Mouse (Mus musculus) bone marrow, adult 2 months (tissue): ENCODE measurements at regions not wholly inside any gene's neighbourhood (a gene's known extent, or its start where the extent isn't known, plus 50 kb on each side); places are given as distances from the start of the nearest gene placed in this dataset.
A peak's percentile ranks its signal among the peaks of the same experiment; 100 is the strongest.

ENCODE experiments used
- H3K27ac ChIP-seq: fragments of 200-500 bp; 2 replicates; pipeline ENCODE4 v1.5.1; 2012; ENCODE audit warnings: low read depth, mild to moderate bottlenecking, control low read depth, inconsistent platforms, low read length; ENCODE audit not compliant: control insufficient read depth, poor library complexity, insufficient read depth
- H3K4me1 ChIP-seq: fragments of 200-500 bp; 2 replicates; pipeline ENCODE4 v1.6.1; 2011; ENCODE audit warnings: low read length; ENCODE audit not compliant: control insufficient read depth, insufficient read depth
- H3K4me3 ChIP-seq: fragments of 200-500 bp; replicated peaks from 2 replicates; pipeline ENCODE3; 2011; ENCODE audit warnings: mild to moderate bottlenecking, low read depth, low read length, control low read depth; ENCODE audit not compliant: control insufficient read depth
- CTCF ChIP-seq: fragments of 200-500 bp; IDR thresholded peaks from 2 replicates; pipeline ENCODE4 v1.5.1; 2011; ENCODE audit warnings: low read length, control low read depth; ENCODE audit not compliant: control insufficient read depth, insufficient read depth
- POLR2A ChIP-seq: fragments of 200-500 bp; IDR thresholded peaks from 2 replicates; pipeline ENCODE4 v1.6.1; 2011; ENCODE audit warnings: low read depth, mild to moderate bottlenecking, control low read depth, low read length, borderline replicate concordance; ENCODE audit not compliant: control insufficient read depth
- WGBS: fragments of 180-500 bp; shearing (Covaris S2); methylation state at CpG from one replicate; pipeline ENCODE4 v1.1.7; 2018; 5-methylcytosine and 5-hydroxymethylcytosine counted together

DNA sequence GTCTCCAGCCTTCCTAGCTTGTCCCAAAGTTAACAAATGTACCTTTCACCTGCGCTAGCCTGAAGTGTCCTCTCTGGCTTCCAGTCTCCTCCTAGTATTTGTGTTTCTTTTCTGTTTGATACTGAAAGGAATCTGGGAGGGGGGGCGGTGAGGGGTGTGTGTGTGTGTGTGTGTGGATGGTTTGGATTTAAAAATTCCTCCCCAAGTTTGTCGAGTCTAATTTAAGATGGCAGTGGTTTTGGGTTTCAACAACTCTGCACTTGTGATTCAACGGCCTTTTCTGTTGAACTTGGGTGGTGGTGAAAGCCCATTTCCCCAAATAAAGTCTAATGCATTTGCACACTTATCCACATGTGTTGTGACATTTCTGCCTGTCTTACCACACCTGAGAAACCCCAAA is 64.4 kb upstream of the Habp2 start:
- Histone ChIP-seq H3K4me3 (no peak overlapping the region), H3K27ac (no peak overlapping the region), H3K4me1 (peaks cover 4% of the 10 kb centered on the region; the same call in 1 of the 2 replicates)
- whole genome bisulfite sequencing = 50% methylated on average over 4 of the region's 4 CpGs
- TF ChIP-seq CTCF = no peak
- TF ChIP-seq POLR2A = no peak

DNA sequence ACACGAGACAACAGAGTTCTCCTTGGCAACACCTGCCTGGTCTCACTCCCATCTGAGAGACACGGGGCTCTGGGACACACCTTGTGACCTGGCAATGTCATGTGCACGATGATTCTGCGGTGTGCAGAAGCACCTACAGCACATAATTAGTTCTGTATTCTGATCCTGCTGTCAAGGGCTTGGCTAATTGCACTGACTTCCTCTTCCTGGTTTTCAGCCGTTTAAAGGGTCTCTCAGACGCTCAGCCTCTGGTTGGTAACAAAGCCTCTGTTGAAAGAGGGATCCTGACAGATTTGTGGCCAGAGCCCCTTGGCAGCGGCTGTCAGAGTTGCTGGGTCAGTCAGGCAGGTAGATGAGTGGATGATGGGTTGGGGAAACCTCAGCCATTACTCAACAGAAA is 61.9 kb upstream of the Habp2 start:
- 10% methylated on average over 7 of the region's 7 CpGs for WGBS
- Histone ChIP-seq H3K4me3 (no peak overlapping the region), H3K4me1 (peaks cover 4% of the 10 kb centered on the region; the same call in 1 of the 2 replicates), H3K27ac (0 out of 2 replicates have a peak overlapping the region, but pooled peaks have one; percentile 35)
- no peak for TF ChIP-seq CTCF
- no peak for TF ChIP-seq POLR2A

DNA sequence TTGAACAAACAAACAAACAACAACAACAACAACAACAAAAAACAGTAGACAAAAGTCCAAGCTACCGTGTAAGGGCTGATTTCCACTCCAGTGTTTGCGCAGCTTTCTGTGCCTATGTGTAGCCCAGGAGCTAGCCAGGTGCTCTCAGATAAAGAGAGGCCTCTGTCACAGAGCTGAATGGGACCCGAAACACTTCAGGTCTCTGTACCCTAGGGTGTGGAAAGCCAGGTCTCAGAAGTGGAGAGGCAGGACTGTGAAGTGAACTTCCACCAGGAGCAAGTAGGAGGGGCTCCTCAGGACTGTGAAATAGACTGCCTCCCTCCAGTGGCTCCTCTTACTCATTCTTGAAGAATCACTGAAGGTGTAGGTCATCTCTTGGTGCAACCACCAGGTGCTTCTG is 61.4 kb upstream of the Habp2 start:
- 67% methylated on average over 3 of the region's 3 CpGs for WGBS
- H3K27ac ChIP-seq = no peak overlapping the region
- TF ChIP-seq CTCF (no peak), POLR2A (no peak)
- H3K4me1 ChIP-seq = peaks cover 4% of the 10 kb centered on the region; the same call in 1 of the 2 replicates
- no peak overlapping the region for H3K4me3 ChIP-seq

DNA sequence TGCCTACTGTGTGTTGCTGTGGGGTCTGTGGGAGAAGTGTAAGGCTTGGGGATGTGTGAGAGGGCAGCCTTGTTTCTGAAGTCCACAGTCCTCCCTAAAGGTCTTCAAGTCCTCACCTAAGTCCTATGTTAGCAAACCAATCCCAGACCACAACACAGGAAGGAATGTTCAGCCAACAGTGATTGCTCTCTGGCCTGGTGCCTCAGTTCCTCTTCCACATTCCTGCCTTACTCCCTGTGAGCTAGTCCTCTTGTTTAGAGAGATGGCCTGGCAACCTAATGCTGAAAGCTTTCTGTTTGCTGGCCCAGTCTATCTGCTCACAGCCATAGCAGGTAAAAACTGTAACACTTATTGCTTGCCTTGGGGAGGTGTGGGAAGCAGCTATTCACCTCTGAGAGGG is 58.4 kb upstream of the Habp2 start:
- no peak for TF ChIP-seq CTCF
- TF ChIP-seq POLR2A = no peak
- H3K4me3 ChIP-seq = no peak overlapping the region
- no peak overlapping the region for H3K27ac ChIP-seq
- H3K4me1 ChIP-seq = peaks cover 4% of the 10 kb centered on the region; the same call in 1 of the 2 replicates

DNA sequence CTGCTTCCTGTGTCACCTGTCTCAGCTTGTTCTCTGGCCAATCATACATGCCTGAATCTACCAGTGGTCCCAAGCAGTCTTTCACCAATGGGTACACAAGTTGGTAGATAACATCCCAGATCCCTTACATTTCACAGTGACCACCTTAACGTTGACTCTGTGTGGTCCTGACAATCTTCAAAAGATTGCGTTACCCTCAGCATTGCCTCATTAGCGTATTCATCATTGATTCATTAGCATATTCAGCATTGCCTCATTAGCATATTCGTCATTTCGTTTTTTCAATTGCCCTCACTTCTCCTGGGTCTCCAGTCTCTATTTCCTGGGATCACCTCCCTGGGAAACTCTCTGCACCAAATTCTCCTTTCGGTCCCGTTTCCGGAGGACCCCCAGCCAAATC is 55.5 kb upstream of the Habp2 start:
- no peak for TF ChIP-seq POLR2A
- no peak for TF ChIP-seq CTCF
- no peak overlapping the region for H3K4me3 ChIP-seq
- no peaks in the 10 kb centered on the region for H3K4me1 ChIP-seq
- H3K27ac ChIP-seq = no peak overlapping the region
- 80% methylated on average over 8 of the region's 8 CpGs for WGBS

DNA sequence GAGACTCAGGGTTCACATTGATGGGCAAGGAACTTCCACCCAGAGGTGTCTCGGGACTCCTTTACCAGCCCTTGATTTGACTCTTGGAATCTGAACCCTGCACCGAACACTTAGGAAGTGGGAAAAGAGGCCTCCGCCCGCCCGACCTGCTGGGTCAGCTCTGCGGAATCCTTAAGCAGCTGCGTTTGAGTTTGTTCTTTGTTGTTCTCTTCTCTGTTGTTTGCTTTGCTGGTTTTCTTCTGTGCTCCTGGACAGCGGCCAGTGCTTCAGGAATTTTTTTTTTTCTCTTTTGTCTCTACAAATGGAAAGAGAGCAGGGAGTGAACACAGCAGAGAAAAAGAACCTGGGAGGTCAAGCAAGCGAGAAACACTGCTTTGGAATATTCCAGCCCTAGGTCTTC is 55.1 kb upstream of the Habp2 start:
- H3K27ac ChIP-seq = no peak overlapping the region
- H3K4me1 ChIP-seq = no peaks in the 10 kb centered on the region
- no peak overlapping the region for H3K4me3 ChIP-seq
- 79% methylated on average over 9 of the region's 9 CpGs for WGBS
- TF ChIP-seq POLR2A (no peak), CTCF (no peak)

DNA sequence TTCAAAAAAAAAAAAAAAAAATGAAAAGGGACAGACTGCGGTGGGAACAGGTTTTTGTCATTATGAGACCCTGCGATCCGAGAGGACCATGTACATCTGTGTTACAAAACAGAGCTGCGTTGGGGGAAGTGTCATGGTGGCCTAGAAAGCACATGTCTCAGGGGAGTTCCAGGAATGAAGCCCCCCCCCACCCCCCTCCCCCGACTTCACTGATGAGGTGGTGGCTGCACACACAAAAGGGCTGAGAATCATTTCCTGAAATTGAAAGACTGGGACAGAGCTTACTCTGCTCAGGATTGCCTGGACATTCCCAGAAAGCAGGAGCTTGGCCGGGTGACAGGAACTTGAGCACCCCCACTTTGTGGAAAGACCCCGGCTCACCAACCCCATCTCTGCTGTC is 54.7 kb upstream of the Habp2 start:
- Histone ChIP-seq H3K4me1 (no peaks in the 10 kb centered on the region), H3K4me3 (no peak overlapping the region), H3K27ac (no peak overlapping the region)
- WGBS = 85% methylated on average over 7 of the region's 7 CpGs
- TF ChIP-seq CTCF (no peak), POLR2A (no peak)

DNA sequence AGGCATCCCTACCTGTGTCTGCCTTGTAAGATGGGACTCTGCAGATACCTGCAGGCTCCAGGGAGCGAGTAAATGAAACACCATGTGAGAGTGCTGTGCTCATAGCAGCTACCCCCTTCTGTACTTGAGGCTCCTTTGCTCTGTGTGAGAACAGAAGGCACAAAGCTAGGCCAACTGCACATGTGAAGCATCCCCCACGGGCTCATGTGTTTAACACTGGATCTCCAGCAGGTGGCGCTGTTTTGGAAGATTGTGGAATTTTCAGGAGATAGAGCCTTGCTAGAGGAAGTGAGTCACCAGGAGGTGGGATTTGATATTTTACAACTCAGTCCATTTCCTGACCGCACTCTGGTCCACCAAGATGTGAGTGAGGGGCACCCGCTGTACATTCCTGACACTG is 54.0 kb upstream of the Habp2 start:
- 88% methylated on average over 5 of the region's 5 CpGs for WGBS
- Histone ChIP-seq H3K4me3 (no peak overlapping the region), H3K27ac (no peak overlapping the region), H3K4me1 (no peaks in the 10 kb centered on the region)
- TF ChIP-seq CTCF = no peak
- no peak for TF ChIP-seq POLR2A

DNA sequence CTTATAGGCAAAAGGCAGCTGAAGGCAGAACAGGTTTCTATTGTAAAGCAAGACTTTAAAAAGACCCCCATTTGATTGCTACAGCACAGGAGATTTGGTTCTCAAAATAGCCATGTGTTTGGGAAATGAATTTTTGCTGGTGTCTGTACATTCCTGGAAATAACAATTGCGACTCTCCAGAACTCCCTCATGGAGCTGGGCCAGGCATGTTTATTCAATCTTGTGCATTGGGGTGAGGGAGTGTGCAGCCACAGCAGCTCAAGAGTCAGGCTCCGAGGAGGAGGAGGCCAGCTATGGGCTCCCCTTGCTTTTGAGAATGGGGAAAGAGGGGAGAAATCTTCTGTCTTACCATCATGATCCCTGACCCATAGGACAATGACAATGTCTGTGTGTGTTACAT is 51.9 kb upstream of the Habp2 start:
- H3K27ac ChIP-seq = no peak overlapping the region
- H3K4me3 ChIP-seq = no peak overlapping the region
- no peaks in the 10 kb centered on the region for H3K4me1 ChIP-seq
- 76% methylated on average over 2 of the region's 2 CpGs for WGBS
- TF ChIP-seq POLR2A = no peak
- TF ChIP-seq CTCF = no peak
